Mouse (Mus musculus): Measurements from ENCODE around the gene Notch3. TPM values are rescaled to one million over a fixed set of nuclear protein-coding genes. Genes with fewer than 3 reads are reported as not detected.
A peak's percentile ranks its signal among the peaks of the same experiment; 100 is the strongest.

Gene Notch3
- polyA plus RNA-seq, 1 experiment, result 24.5 TPM

DNA sequence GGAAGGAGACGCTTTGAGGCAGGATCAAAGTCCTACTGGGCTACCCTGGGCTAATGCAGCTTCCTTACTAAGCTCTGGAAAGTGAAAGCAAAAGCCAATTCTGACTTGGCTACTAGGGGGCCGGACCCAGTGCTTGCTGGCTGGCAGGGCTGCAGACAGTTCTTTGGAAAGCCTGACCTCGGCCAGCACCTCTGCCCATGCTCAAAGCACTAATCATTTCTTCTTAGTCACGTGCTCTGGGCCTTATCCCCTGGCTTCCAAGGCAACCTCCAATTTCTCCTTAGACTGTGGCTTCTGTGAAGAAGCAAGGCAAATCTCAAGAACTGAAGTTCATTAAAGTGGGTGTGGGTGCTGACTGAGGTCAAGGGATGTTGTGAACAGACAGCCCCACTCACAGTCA is 92.0 kb downstream of the Notch3 start:
- no peak for DNase-seq (ENCODE audit: low read depth in 1 of 2, low spot score in 2 of 2)
- Histone ChIP-seq H3K4me1 (ENCODE audit: control insufficient read depth, insufficient read depth, insufficient read length) (no peaks in the 10 kb centered on the region; the same call in 1 of the 2 replicates), H3K36me3 (ENCODE audit: control insufficient read depth, insufficient read depth, low read length) (no peaks in the 10 kb centered on the region), H3K27ac (ENCODE audit: insufficient read depth, low read length) (no peak overlapping the region), H3K27me3 (ENCODE audit: control insufficient read depth, insufficient read depth, low read length) (no peaks in the 10 kb centered on the region), H3K4me3 (ENCODE audit: extremely low read depth, insufficient read depth, insufficient read length) (no peak overlapping the region)
- 50% methylated on average over 4 of the region's 4 CpGs for WGBS
- no peak for TF ChIP-seq POLR2A (IDR thresholded peaks at IDR 0.05; ENCODE audit: low read depth, low read length)
- no peak for TF ChIP-seq CTCF (IDR thresholded peaks at IDR 0.05; ENCODE audit: extremely low read depth, insufficient read depth, insufficient read length, insufficient replicate concordance)

- H3K27ac ChIP-seq (ENCODE audit: insufficient read depth, low read length), result no peak overlapping the region
- DNase-seq (ENCODE audit: low read depth in 1 of 2, low spot score in 2 of 2), result peak; percentile 25 to 76
- TF ChIP-seq CTCF (IDR thresholded peaks at IDR 0.05; ENCODE audit: extremely low read depth, insufficient read depth, insufficient read length, insufficient replicate concordance) (peak; percentile 93), POLR2A (IDR thresholded peaks at IDR 0.05; ENCODE audit: low read depth, low read length) (no peak)
- H3K4me1 ChIP-seq (ENCODE audit: control insufficient read depth, insufficient read depth, insufficient read length), result no peaks in the 10 kb centered on the region; the same call in 1 of the 2 replicates
- 3% methylated on average over 2 of the region's 2 CpGs for WGBS
- H3K27me3 ChIP-seq (ENCODE audit: control insufficient read depth, insufficient read depth, low read length), result no peaks in the 10 kb centered on the region
- no peaks in the 10 kb centered on the region for H3K36me3 ChIP-seq (ENCODE audit: control insufficient read depth, insufficient read depth, low read length)
- no peak overlapping the region for H3K4me3 ChIP-seq (ENCODE audit: extremely low read depth, insufficient read depth, insufficient read length)
Measured at GRCm38 (mm10) chr17:32073359-32073758, 93.3 kb downstream of the Notch3 start.

Other genes starting within 250 kb of the Notch3 start
- 9.1 and 9.4 TPM in 2 replicates for gene Rrp1b, start 130.8 kb downstream of the Notch3 start, polyA plus RNA-seq (2012; rRNA removed)
- gene Hsf2bp, start 130.5 kb downstream of the Notch3 start, polyA plus RNA-seq (2012; rRNA removed), result 0.15 TPM in 1 of 2 replicates, not detected in the other
- 1.1 and 1.5 TPM in 2 replicates for gene Ephx3, start 22.7 kb upstream of the Notch3 start, polyA plus RNA-seq (2012; rRNA removed)
- gene Brd4, start 117.9 kb upstream of the Notch3 start, polyA plus RNA-seq (2012; rRNA removed), result 63.3 and 63.8 TPM in 2 replicates
- gene Akap8, start 154.4 kb upstream of the Notch3 start, polyA plus RNA-seq (2012; rRNA removed), result 105 and 115 TPM in 2 replicates
- gene Akap8l, start 183.8 kb upstream of the Notch3 start, polyA plus RNA-seq (2012; rRNA removed), result 136 and 169 TPM in 2 replicates
- 22.4 and 29.4 TPM in 2 replicates for gene Wiz, start 222.6 kb upstream of the Notch3 start, polyA plus RNA-seq (2012; rRNA removed)
- gene Rasal3, start 236.7 kb upstream of the Notch3 start, polyA plus RNA-seq (2012; rRNA removed), result 157 and 183 TPM in 2 replicates